Mouse (Mus musculus): ENCODE results near the gene Prune2. TPM values are rescaled to one million over a fixed set of nuclear protein-coding genes. Genes with fewer than 3 reads are reported as not detected.

Prune2 gene
- total and polyA plus RNA-seq, 3 experiments = not detected

GRCm38 (mm10) chr19:17252845-17253244 is 296.9 kb downstream of the Prune2 start:
- TF ChIP-seq USF1 (IDR thresholded peaks at IDR 0.05; ENCODE audit: low read depth, low read length) (no peak), HCFC1 (IDR thresholded peaks at IDR 0.05; ENCODE audit: low read depth, low read length) (no peak), POLR2AphosphoS2 (IDR thresholded peaks at IDR 0.05; ENCODE audit: low read length) (no peak), ELF1 (IDR thresholded peaks at IDR 0.05; ENCODE audit: low read depth, low read length) (no peak), USF2 (IDR thresholded peaks at IDR 0.05; ENCODE audit: borderline replicate concordance in 1 of 2, insufficient read depth in 1 of 2, low read depth in 1 of 2, low read length in 2 of 2) (no peak), EP300 (IDR thresholded peaks at IDR 0.05; ENCODE audit: low read depth in 1 of 2, low read length in 2 of 2) (no peak), CTCF (IDR thresholded peaks at IDR 0.05 in 2 of 3, conservative IDR thresholded peaks at IDR 0.05 in 1 of 3; ENCODE audit: control insufficient read depth in 1 of 3, insufficient read depth in 1 of 3, low read depth in 2 of 3, low read length in 3 of 3, poor library complexity in 1 of 3, severe bottlenecking in 1 of 3) (no peak), ZKSCAN1 (IDR thresholded peaks at IDR 0.05; ENCODE audit: low read depth, low read length) (no peak), RAD21 (IDR thresholded peaks at IDR 0.05; ENCODE audit: low read depth, low read length) (no peak), BHLHE40 (IDR thresholded peaks at IDR 0.05; ENCODE audit: borderline replicate concordance, low read depth, low read length) (no peak), RCOR1 (IDR thresholded peaks at IDR 0.05; ENCODE audit: low read depth, low read length) (no peak), ETS1 (IDR thresholded peaks at IDR 0.05; ENCODE audit: low read depth, low read length) (no peak), SMC3 (IDR thresholded peaks at IDR 0.05; ENCODE audit: low read depth, low read length) (no peak), POLR2A (IDR thresholded peaks at IDR 0.05; ENCODE audit: control insufficient read depth in 1 of 2, insufficient read depth in 1 of 2, low read depth in 1 of 2, low read length in 2 of 2, poor library complexity in 1 of 2) (no peak), ZMIZ1 (IDR thresholded peaks at IDR 0.05; ENCODE audit: low read depth, low read length) (no peak), CHD1 (IDR thresholded peaks at IDR 0.05; ENCODE audit: low read depth, low read length) (no peak), NRF1 (IDR thresholded peaks at IDR 0.05; ENCODE audit: insufficient read depth, low read depth, low read length, poor library complexity, severe bottlenecking) (no peak), GABPA (IDR thresholded peaks at IDR 0.05; ENCODE audit: low read depth, low read length) (no peak)
- Histone ChIP-seq H3K27ac (ENCODE audit: control insufficient read depth, low read depth, low read length) (no peak overlapping the region), H3K9ac (ENCODE audit: control insufficient read depth, low read depth, low read length, poor library complexity, severe bottlenecking) (no peak overlapping the region), H3K27me3 (ENCODE audit: control insufficient read depth in 1 of 2, insufficient read depth in 2 of 2, low read length in 2 of 2) (no peaks in the 10 kb centered on the region), H3K4me1 (ENCODE audit: control insufficient read depth in 1 of 2, insufficient read depth in 2 of 2, low read length in 2 of 2) (no peaks in the 10 kb centered on the region), H3K79me2 (ENCODE audit: control insufficient read depth, insufficient read depth, low read length, poor library complexity) (no peaks in the 10 kb centered on the region), H3K36me3 (ENCODE audit: control insufficient read depth in 1 of 2, insufficient read depth in 2 of 2, low read length in 2 of 2) (no peaks in the 10 kb centered on the region), H3K4me3 (ENCODE audit: control insufficient read depth in 1 of 2, insufficient read depth in 1 of 2, low read depth in 2 of 2, low read length in 2 of 2) (no peak overlapping the region), H3K9me3 (replicated peaks; ENCODE audit: insufficient read depth, low read length) (no peaks in the 10 kb centered on the region)
- no peak for DNase-seq (ENCODE audit: low read depth, low spot score)

- TF ChIP-seq ZC3H11A (IDR thresholded peaks at IDR 0.05; ENCODE audit: low read depth, low read length) = no peak
- no peak for TF ChIP-seq SIN3A (IDR thresholded peaks at IDR 0.05; ENCODE audit: low read length)
- TF ChIP-seq MYB (IDR thresholded peaks at IDR 0.05; ENCODE audit: low read depth, low read length) = no peak
- no peak for TF ChIP-seq POLR2AphosphoS2 (IDR thresholded peaks at IDR 0.05; ENCODE audit: low read length)
- TF ChIP-seq ETS1 (IDR thresholded peaks at IDR 0.05; ENCODE audit: low read depth, low read length) = no peak
- TF ChIP-seq RCOR1 (IDR thresholded peaks at IDR 0.05; ENCODE audit: low read depth, low read length) = no peak
- no peak for TF ChIP-seq MYC (IDR thresholded peaks at IDR 0.05; ENCODE audit: low read depth, low read length)
- H3K27ac ChIP-seq (ENCODE audit: control insufficient read depth, low read depth, low read length) = no peak overlapping the region
- H3K9ac ChIP-seq (ENCODE audit: control insufficient read depth, low read depth, low read length, poor library complexity, severe bottlenecking) = no peak overlapping the region
- no peak for DNase-seq (ENCODE audit: low read depth, low spot score)
- H3K4me1 ChIP-seq (ENCODE audit: control insufficient read depth in 1 of 2, insufficient read depth in 2 of 2, low read length in 2 of 2) = no peaks in the 10 kb centered on the region
- no peaks in the 10 kb centered on the region for H3K9me3 ChIP-seq (replicated peaks; ENCODE audit: insufficient read depth, low read length)
- no peaks in the 10 kb centered on the region for H3K36me3 ChIP-seq (ENCODE audit: control insufficient read depth in 1 of 2, insufficient read depth in 2 of 2, low read length in 2 of 2)
- no peak overlapping the region for H3K4me3 ChIP-seq (ENCODE audit: control insufficient read depth in 1 of 2, insufficient read depth in 1 of 2, low read depth in 2 of 2, low read length in 2 of 2)
- no peaks in the 10 kb centered on the region for H3K27me3 ChIP-seq (ENCODE audit: control insufficient read depth in 1 of 2, insufficient read depth in 2 of 2, low read length in 2 of 2)
- H3K79me2 ChIP-seq (ENCODE audit: control insufficient read depth, insufficient read depth, low read length, poor library complexity) = no peaks in the 10 kb centered on the region
Observed at GRCm38 (mm10) chr19:17255511-17255910, 299.6 kb downstream of the Prune2 start.

Measured in MEL (cell line).